Mouse (Mus musculus) limb, embryonic 11.5 days (tissue): ENCODE measurements around the gene Lrrc37a. TPM values are rescaled to one million over a fixed set of nuclear protein-coding genes. Genes with fewer than 3 reads are reported as not detected.
"Not testable (repeated sequence)": the region's sequence is repeated elsewhere in the genome, so short reads cannot be mapped to it uniquely, and the experiment has no call there.

Experiments
- ATAC-seq: fragments of 200-750 bp; cut with Nextera tagmentation; 2 replicates; pipeline ENCODE4 v1.8.0; 2017; ENCODE audit warnings: low read depth; ENCODE audit not compliant: insufficient number of reproducible peaks, low FRiP score, low TSS enrichment
- DNase-seq: peaks from one replicate; pipeline ENCODE4 v3.0.0-alpha.2; 2015; ENCODE audit warnings: low spot score
- H3K27ac ChIP-seq: fragments of 300-500 bp; sonication (generic); replicated peaks from 2 replicates; pipeline ENCODE4 v1.5.1; 2014; ENCODE audit warnings: low read depth, mild to moderate bottlenecking, low read length
- H3K27me3 ChIP-seq: fragments of 300-500 bp; sonication (generic); 2 replicates; pipeline ENCODE4 v1.6.1; 2014; ENCODE audit warnings: mild to moderate bottlenecking, low read length, mixed read lengths; ENCODE audit not compliant: control insufficient read depth, insufficient read depth
- H3K36me3 ChIP-seq: fragments of 300-500 bp; sonication (generic); 2 replicates; pipeline ENCODE4 v1.6.1; 2014; ENCODE audit warnings: mild to moderate bottlenecking, low read length, moderate library complexity, mixed read lengths; ENCODE audit not compliant: control insufficient read depth, insufficient read depth
- H3K4me1 ChIP-seq: fragments of 300-500 bp; sonication (generic); 2 replicates; pipeline ENCODE4 v1.6.1; 2014; ENCODE audit warnings: low read length, mixed read lengths; ENCODE audit not compliant: control insufficient read depth, insufficient read depth
- H3K4me2 ChIP-seq: fragments of 300-500 bp; sonication (generic); 2 replicates; pipeline ENCODE4 v1.6.1; 2014; ENCODE audit warnings: low read depth, mild to moderate bottlenecking, moderate library complexity; ENCODE audit not compliant: severe bottlenecking
- H3K4me3 ChIP-seq: fragments of 300-500 bp; sonication (generic); 2 replicates; pipeline ENCODE4 v1.5.1; 2014; ENCODE audit warnings: low read depth, low read length
- H3K9ac ChIP-seq: fragments of 300-500 bp; sonication (generic); 2 replicates; pipeline ENCODE4 v1.6.1; 2014; ENCODE audit warnings: mild to moderate bottlenecking, low read length
- H3K9me3 ChIP-seq: fragments of 300-500 bp; sonication (generic); 2 replicates; pipeline ENCODE4 v1.6.1; 2016; ENCODE audit warnings: low read length; ENCODE audit not compliant: control insufficient read depth
- WGBS: fragments of 180-500 bp; shearing (Covaris S2); extraction: QIAGEN DNeasy Blood & Tissue Kit; methylation state at CpG from one replicate; pipeline ENCODE4 v1.1.7; 2014; 5-methylcytosine and 5-hydroxymethylcytosine counted together
- polyA plus RNA-seq: library from polyadenylated mRNA; unstranded; fragments of >200 nt; fragmentation: Nextera tagmentation; extraction: Ambion mirVana; gene quantifications from 2 replicates; pipeline ENCODE4 v1.2.1, GENCODE M21; 2014

Lrrc37a gene
- polyA plus RNA-seq, 1 experiment from 2014 or later: not detected

DNA sequence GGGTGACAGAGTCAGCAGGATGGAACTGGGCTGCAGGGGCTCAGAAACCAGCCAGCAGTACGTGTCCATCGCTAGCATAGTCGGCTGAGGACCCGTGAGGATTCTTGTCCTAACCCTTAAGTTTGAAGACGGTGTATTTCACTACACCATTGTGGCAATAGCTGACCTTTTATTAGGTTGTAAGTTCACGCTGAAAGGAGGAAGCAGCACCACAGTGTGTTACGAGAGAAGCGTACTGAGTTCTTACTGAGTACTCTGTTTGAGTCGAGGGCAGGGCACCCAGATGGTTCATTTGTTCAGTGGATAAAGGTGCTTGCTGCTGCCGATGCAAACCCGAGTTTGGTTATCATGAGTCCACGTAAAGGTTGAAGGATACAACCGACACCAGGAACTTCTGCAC lies 84.7 kb downstream of the Lrrc37a start:
- Histone ChIP-seq H3K9ac (no peak overlapping the region), H3K4me2 (no peak overlapping the region), H3K4me3 (no peak overlapping the region), H3K9me3 (no peaks in the 10 kb centered on the region), H3K27ac (no peak overlapping the region), H3K27me3 (no peaks in the 10 kb centered on the region), H3K4me1 (no peaks in the 10 kb centered on the region), H3K36me3 (no peaks in the 10 kb centered on the region)
- WGBS: 83% methylated on average over 13 of the region's 13 CpGs
- ATAC-seq: no peak
- DNase-seq: no peak

DNA sequence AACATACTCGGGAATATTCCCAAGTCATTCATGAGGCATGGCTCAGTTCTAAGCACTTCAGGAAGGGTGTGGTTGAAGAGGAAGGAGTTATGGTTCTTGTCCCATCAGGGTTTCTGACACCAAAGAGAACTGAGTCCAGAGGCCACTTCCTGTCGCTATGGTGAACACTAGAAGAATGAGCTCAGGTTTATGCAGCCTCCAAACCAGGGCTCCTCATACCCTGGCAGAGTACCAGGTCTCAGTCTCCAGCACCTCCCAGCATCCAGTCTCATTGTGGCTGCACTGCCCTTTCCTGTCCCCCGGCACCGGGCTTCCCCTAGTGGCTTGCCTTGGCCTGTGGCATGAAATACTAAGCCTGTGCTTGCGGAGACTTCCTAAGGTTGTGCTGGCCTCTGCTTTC lies 85.2 kb downstream of the Lrrc37a start:
- no peak overlapping the region for H3K4me3 ChIP-seq
- H3K27me3 ChIP-seq: no peaks in the 10 kb centered on the region
- 77% methylated on average over 5 of the region's 5 CpGs for WGBS
- no peak overlapping the region for H3K4me2 ChIP-seq
- H3K36me3 ChIP-seq: no peaks in the 10 kb centered on the region
- H3K9me3 ChIP-seq: no peaks in the 10 kb centered on the region
- ATAC-seq: no peak
- H3K27ac ChIP-seq: no peak overlapping the region
- no peak overlapping the region for H3K9ac ChIP-seq
- H3K4me1 ChIP-seq: no peaks in the 10 kb centered on the region
- no peak for DNase-seq

DNA sequence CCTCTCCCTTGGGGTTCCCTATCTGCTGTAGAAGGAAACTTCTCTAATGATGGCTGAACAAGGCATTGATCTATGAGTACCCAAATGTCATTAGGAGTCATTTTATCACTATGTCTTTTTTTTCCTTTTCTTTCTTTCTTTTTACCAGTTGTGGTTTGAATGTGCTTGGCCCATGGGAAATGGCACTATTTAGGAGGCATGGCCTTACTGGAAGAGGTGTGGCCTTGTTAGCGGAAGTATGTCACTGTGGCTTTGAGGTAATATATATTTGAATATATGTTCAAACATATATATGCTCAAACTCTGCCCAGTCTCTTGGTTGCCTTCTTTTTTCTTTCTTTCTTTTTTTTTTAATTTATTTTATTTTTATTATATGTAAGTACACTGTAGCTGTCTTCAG lies 90.9 kb downstream of the Lrrc37a start:
- no peaks in the 10 kb centered on the region for H3K9me3 ChIP-seq
- ATAC-seq: no peak
- no peak overlapping the region for H3K9ac ChIP-seq
- no peaks in the 10 kb centered on the region for H3K36me3 ChIP-seq
- H3K4me2 ChIP-seq: no peak overlapping the region
- no peaks in the 10 kb centered on the region for H3K27me3 ChIP-seq
- no peak for DNase-seq
- H3K27ac ChIP-seq: no peak overlapping the region
- 89% methylated on average over 1 of the region's 1 CpGs for WGBS
- H3K4me1 ChIP-seq: no peaks in the 10 kb centered on the region
- no peak overlapping the region for H3K4me3 ChIP-seq

DNA sequence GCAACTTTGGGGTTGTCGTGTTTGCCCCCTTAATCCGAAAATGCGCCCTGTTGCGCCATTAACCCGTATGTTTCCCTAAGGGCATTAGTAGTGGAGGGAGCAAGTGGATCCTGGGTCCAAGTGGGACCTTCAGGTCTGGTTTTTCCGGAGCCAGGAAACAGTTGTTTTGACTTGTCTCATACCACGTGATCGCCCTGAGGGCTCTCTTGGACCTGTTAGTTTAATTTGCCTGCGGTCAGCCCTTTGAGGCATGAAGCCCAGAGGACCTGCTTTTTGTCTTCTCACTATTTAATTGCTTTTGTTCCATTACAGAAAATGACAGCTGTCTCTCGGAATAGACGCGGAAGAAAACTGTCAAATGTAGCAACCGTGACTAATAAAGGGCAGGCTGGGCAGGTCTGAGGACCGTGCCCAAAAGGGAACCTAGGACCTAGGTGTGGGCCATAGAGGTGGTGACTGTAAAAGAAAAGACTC lies 91.4 kb downstream of the Lrrc37a start:
- no peak overlapping the region for H3K27ac ChIP-seq
- H3K4me1 ChIP-seq: no peaks in the 10 kb centered on the region
- no peak for DNase-seq
- peak overlapping the region; percentile 59 for H3K4me3 ChIP-seq
- H3K4me2 ChIP-seq: peak overlapping the region; percentile 82
- no peaks in the 10 kb centered on the region for H3K9me3 ChIP-seq
- 2% methylated on average over 14 of the region's 14 CpGs for WGBS
- ATAC-seq: peak; percentile 38; the same call in 1 of the 2 replicates
- H3K27me3 ChIP-seq: no peaks in the 10 kb centered on the region
- no peaks in the 10 kb centered on the region for H3K36me3 ChIP-seq
- peak overlapping the region; percentile 69; the same call in 1 of the 2 replicates for H3K9ac ChIP-seq

DNA sequence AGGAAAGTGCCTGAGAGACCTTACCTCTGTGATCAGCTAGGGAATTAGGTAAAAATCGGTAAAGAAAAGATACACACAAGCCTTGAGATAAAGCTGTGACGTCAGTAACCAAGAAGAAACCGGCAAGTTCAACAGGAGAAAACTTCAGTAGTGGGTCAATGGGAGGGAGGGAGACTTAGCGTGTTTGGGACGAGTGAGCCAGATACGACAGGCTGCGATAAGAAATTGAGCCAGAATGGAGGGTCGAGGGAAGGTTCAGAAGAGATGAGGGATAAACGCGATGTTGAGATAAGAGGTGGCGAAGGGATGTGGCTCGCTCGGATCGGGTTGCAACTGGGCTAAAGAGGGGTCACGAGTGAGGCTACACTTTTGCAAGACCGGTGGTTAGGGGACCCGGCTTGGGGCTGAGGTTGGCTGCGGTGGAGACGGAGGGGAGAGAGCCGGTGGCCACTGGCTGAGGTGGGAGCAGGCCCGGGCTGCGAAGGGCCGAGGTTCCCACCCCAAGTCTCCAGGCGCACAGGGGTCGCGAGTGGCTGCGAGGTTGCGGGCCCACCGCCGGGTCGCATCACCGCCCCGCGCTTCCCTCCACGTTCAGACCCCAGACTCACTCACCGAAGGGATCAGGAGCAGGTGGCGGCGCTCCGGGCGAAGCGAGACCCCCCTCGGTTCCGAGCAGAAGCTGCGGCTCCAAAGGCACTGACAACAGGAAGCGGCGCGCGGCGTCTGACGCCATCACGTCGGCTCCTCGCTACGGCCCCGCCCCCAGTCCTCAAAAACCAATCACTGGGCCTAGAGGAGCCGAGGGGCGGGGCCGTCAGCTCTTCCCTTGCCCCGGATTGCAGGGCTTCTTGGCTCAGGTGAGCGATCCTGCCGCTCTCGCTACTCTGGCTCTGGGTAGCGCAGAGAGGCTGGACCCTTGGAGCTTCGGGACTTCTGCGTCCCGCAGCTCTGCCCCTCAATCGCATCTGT lies 92.1 kb downstream of the Lrrc37a start, which contains the start of gene Plekhm1:
Plekhm1 (minus strand) TSS at position 707 of the 969 bp plus-strand sequence.
- peak; percentile 94 for DNase-seq
- peak; percentile 95 for ATAC-seq
- peak within 1 kb of the TSS; percentile 82 for H3K4me2 ChIP-seq

DNA sequence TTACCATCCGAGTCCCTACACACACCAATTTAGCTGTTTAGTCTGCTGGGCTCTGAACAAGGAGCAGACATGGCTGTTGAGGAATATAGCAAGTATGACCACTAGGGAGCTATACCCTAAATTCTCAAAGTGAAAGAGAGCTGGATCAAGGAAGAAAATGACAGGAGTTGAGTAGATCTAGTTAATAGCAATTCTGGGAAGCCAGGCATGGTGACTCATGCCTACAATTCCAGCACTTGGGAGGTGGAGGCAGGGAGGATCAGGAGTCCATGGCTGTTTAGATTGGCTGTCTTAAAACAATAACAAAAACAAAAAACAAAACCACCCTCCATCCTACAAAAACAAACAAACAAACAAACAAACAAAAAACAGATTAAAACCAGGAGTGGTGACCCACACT lies 93.1 kb downstream of the Lrrc37a start:
- no peak for DNase-seq
- Histone ChIP-seq H3K4me3 (no peak overlapping the region), H3K36me3 (no peaks in the 10 kb centered on the region), H3K27ac (no peak overlapping the region), H3K9ac (no peak overlapping the region), H3K4me1 (no peaks in the 10 kb centered on the region), H3K4me2 (peak overlapping the region; percentile 82; the same call in 1 of the 2 replicates), H3K9me3 (no peaks in the 10 kb centered on the region), H3K27me3 (no peaks in the 10 kb centered on the region)
- ATAC-seq: no peak
- 70% methylated on average over 1 of the region's 1 CpGs for WGBS

More for the DNA sequence above, 92.1 kb downstream of the Lrrc37a start, which contains the start of gene Plekhm1:
- Histone ChIP-seq H3K27ac (no peak within 1 kb of the TSS), H3K4me3 (peak within 1 kb of the TSS; percentile 59), H3K9ac (peak within 1 kb of the TSS; percentile 69), H3K36me3 (no peaks in the 10 kb centered on the region), H3K27me3 (no peaks in the 10 kb centered on the region), H3K4me1 (no peaks in the 10 kb centered on the region), H3K9me3 (no peaks in the 10 kb centered on the region)
- WGBS: under 1% methylated on average over 65 of the region's 67 CpGs

DNA sequence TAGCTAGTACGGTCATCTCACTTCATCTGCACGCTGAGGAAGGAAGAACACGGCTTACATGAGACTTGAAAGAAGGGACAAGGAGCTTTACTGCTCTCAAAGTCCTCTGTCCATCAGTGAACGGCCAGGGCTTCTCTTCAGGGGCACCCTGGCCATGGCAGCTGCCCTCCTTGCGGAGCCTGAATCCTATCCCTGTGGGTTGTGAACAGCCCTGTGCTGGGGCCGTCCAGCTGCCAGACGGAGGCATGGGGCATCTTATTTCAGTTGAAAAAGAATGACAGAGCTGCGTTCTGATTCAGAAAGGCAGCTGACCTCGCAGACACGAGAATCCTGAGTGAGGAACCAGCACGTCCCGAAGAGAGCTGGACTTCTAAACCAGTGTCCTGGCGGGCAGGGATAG lies 95.5 kb downstream of the Lrrc37a start:
- Histone ChIP-seq H3K27ac (no peak overlapping the region), H3K4me2 (no peak overlapping the region), H3K9ac (no peak overlapping the region), H3K9me3 (no peaks in the 10 kb centered on the region), H3K36me3 (no peaks in the 10 kb centered on the region), H3K4me3 (no peak overlapping the region), H3K27me3 (no peaks in the 10 kb centered on the region), H3K4me1 (no peaks in the 10 kb centered on the region)
- WGBS: 92% methylated on average over 13 of the region's 13 CpGs
- ATAC-seq (no peak), DNase-seq (no peak)

DNA sequence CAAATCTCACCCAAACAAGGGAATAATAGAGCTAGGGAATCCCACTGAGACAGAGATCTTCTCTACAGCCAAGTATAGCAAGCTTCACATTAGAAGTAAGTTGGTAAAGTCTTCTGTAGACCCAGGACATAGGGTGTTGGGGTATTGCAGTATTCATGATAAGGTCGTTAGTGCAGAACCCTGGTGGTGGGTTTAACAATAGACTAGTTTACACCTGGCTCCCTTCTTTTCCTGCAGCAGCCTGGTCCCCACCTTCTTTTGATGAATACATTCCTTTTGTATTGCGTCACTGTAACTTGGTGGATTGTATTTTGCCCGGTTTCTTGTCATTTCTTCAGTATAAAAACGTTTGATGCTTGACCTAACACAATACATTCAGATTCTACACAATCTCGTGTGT lies 97.3 kb downstream of the Lrrc37a start:
- not testable (repeated sequence) for H3K4me1 ChIP-seq, H3K27ac ChIP-seq, DNase-seq, H3K9ac ChIP-seq, H3K27me3 ChIP-seq, H3K4me2 ChIP-seq, ATAC-seq, H3K4me3 ChIP-seq, H3K9me3 ChIP-seq, H3K36me3 ChIP-seq
- WGBS: 74% methylated on average over 5 of the region's 5 CpGs
